Mouse (Mus musculus) embryonic facial prominence, embryonic 11.5 days (tissue): ENCODE results near the gene Tmem151b. TPM values are rescaled to one million over a fixed set of nuclear protein-coding genes. Genes with fewer than 3 reads are reported as not detected.
A peak's percentile ranks its signal among the peaks of the same experiment; 100 is the strongest.

Experiments
- ATAC-seq: fragments of 200-750 bp; cut with Nextera tagmentation; replicated peaks from 2 replicates; pipeline ENCODE4 v1.8.0; 2017; ENCODE audit warnings: low read depth; ENCODE audit not compliant: insufficient number of reproducible peaks, low FRiP score, low TSS enrichment
- DNase-seq: peaks from one replicate; pipeline ENCODE4 v3.0.0-alpha.2; 2015; ENCODE audit warnings: low spot score
- H3K27ac ChIP-seq: fragments of 300-500 bp; sonication (generic); replicated peaks from 2 replicates; pipeline ENCODE4 v1.5.1; 2014; ENCODE audit warnings: mild to moderate bottlenecking, low read depth, low read length, control low read depth
- H3K27me3 ChIP-seq: fragments of 300-500 bp; sonication (generic); 2 replicates; pipeline ENCODE4 v1.6.1; 2014; ENCODE audit warnings: mild to moderate bottlenecking, low read length, moderate library complexity, mixed read lengths; ENCODE audit not compliant: control insufficient read depth, insufficient read depth
- H3K36me3 ChIP-seq: fragments of 300-500 bp; sonication (generic); replicated peaks from 2 replicates; pipeline ENCODE4 v1.6.1; 2014; ENCODE audit warnings: low read depth, mild to moderate bottlenecking, low read length, moderate library complexity, mixed read lengths; ENCODE audit not compliant: control insufficient read depth, insufficient read depth
- H3K4me1 ChIP-seq: fragments of 300-500 bp; sonication (generic); 2 replicates; pipeline ENCODE4 v1.6.1; 2014; ENCODE audit warnings: low read length, mixed read lengths; ENCODE audit not compliant: control insufficient read depth, insufficient read depth
- H3K4me2 ChIP-seq: fragments of 300-500 bp; sonication (generic); 2 replicates; pipeline ENCODE4 v1.6.1; 2014; ENCODE audit warnings: low read depth, mild to moderate bottlenecking, control low read depth, low read length, moderate library complexity
- H3K4me3 ChIP-seq: fragments of 300-500 bp; sonication (generic); 2 replicates; pipeline ENCODE4 v1.5.1; 2014; ENCODE audit warnings: low read depth, low read length, control low read depth
- H3K9ac ChIP-seq: fragments of 300-500 bp; sonication (generic); replicated peaks from 2 replicates; pipeline ENCODE4 v1.6.1; 2014; ENCODE audit warnings: mild to moderate bottlenecking, control low read depth, low read length
- H3K9me3 ChIP-seq: fragments of 300-500 bp; sonication (generic); replicated peaks from 2 replicates; pipeline ENCODE4 v1.6.1; 2016; ENCODE audit warnings: mild to moderate bottlenecking, low read length, inconsistent platforms, mixed read lengths; ENCODE audit not compliant: control insufficient read depth
- WGBS: fragments of 180-500 bp; shearing (Covaris S2); extraction: QIAGEN DNeasy Blood & Tissue Kit; methylation state at CpG from one replicate; pipeline ENCODE4 v1.1.7; 2014; 5-methylcytosine and 5-hydroxymethylcytosine counted together
- polyA plus RNA-seq: library from polyadenylated mRNA; unstranded; fragments of >200 nt; fragmentation: Nextera tagmentation; extraction: Ambion mirVana; gene quantifications from 2 replicates; pipeline ENCODE4 v1.2.1, GENCODE M21; 2014

Gene Tmem151b
- polyA plus RNA-seq, 1 experiment from 2014 or later, result 5.4 TPM

- Histone ChIP-seq H3K27me3 (no peaks in the 10 kb centered on the region), H3K4me3 (no peak overlapping the region), H3K9ac (no peak overlapping the region), H3K27ac (no peak overlapping the region), H3K36me3 (no peaks in the 10 kb centered on the region), H3K4me2 (no peak overlapping the region), H3K9me3 (no peaks in the 10 kb centered on the region), H3K4me1 (no peaks in the 10 kb centered on the region; the same call in 1 of the 2 replicates)
- 25% methylated on average over 5 of the region's 5 CpGs for WGBS
- no peak for ATAC-seq
- no peak for DNase-seq
Measured at GRCm38 (mm10) chr17:45526571-45526970, 22.9 kb downstream of the Tmem151b start.

DNA sequence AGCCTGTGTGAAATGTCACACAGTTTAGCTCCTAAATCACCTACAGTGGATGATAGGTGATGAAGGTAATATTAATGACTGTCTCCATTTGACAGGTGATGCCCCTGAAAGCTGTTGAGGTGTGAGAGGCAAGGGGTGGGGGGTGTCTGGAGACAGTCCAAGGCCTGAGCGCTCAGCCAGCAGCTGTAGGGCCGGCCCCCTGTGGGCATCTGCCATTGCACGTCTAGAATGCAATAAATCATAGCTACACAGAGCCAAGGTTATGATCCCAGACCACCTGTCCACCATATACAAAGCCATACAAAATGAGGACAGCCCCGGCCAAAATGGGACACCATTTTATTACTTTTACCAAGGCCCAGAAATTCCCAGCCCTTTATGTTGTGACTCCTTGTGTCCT is 24.5 kb downstream of the Tmem151b start:
- ATAC-seq, result no peak
- H3K9me3 ChIP-seq, result no peaks in the 10 kb centered on the region
- H3K9ac ChIP-seq, result no peak overlapping the region
- H3K4me3 ChIP-seq, result no peak overlapping the region
- 76% methylated on average over 4 of the region's 4 CpGs for WGBS
- no peaks in the 10 kb centered on the region for H3K27me3 ChIP-seq
- H3K4me1 ChIP-seq, result no peaks in the 10 kb centered on the region; the same call in 1 of the 2 replicates
- no peak overlapping the region for H3K27ac ChIP-seq
- no peak for DNase-seq
- H3K4me2 ChIP-seq, result no peak overlapping the region
- no peaks in the 10 kb centered on the region for H3K36me3 ChIP-seq

DNA sequence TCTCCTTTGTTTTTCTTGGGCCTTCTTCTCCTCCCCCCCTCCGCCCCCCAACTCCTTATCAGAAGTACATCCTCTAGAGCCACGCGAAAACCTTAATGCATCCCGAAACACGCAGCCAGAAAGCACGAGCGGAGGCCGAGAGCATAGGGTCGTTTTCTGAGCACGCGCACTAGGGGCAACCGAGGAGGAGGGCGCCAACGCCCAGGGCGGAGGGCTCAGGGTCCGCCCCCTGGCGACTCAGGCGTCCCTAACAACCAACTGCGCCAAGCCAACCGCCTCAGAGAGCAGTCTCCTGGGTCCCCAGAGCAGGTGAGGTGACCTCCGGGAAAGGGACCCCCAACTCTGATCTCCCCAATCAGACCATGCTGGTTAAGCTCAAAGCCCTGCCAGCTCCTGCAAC is 26.2 kb downstream of the Tmem151b start, which contains the start of gene Tcte1:
Tcte1 (plus strand) TSS at position 172 of the 400 bp plus-strand sequence.
- ATAC-seq (peak; percentile 76), DNase-seq (peak; percentile 90)
- Histone ChIP-seq H3K4me2 (peak within 1 kb of the TSS; percentile 65), H3K4me3 (peak within 1 kb of the TSS; percentile 35), H3K27ac (no peak within 1 kb of the TSS), H3K9me3 (no peaks in the 10 kb centered on the region), H3K4me1 (no peaks in the 10 kb centered on the region; the same call in 1 of the 2 replicates), H3K27me3 (no peaks in the 10 kb centered on the region), H3K36me3 (no peaks in the 10 kb centered on the region), H3K9ac (peak within 1 kb of the TSS; percentile 59)
- WGBS, result 0% methylated on average over 21 of the region's 21 CpGs

DNA sequence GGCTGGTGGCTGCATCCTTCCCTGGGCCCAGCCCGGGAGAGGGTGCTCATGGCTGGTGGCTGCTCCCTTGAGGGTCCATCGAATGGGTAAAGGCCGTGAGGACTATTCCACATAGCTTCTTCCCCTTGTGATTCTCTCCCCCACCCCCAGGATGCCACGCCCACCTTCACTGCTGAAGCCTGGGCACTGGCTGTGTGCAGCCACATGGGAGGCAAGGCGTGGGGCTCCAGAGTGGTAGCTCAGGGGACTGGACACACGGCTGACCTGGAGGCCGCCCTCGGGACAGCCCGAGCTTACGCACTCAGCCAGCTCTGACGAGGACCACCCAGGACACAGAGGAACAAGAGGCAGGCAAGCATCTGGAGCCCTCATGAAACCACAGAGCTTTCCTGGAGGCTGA is 29.3 kb downstream of the Tmem151b start:
- Histone ChIP-seq H3K27me3 (no peaks in the 10 kb centered on the region), H3K9me3 (no peaks in the 10 kb centered on the region), H3K4me3 (no peak overlapping the region), H3K36me3 (no peaks in the 10 kb centered on the region; the same call in 1 of the 2 replicates), H3K9ac (no peak overlapping the region), H3K4me2 (no peak overlapping the region), H3K27ac (no peak overlapping the region), H3K4me1 (no peaks in the 10 kb centered on the region; the same call in 1 of the 2 replicates)
- no peak for ATAC-seq
- WGBS, result 84% methylated on average over 11 of the region's 11 CpGs
- DNase-seq, result no peak

- H3K4me1 ChIP-seq, result no peaks in the 10 kb centered on the region; the same call in 1 of the 2 replicates
- no peaks in the 10 kb centered on the region for H3K27me3 ChIP-seq
- DNase-seq, result no peak
- no peak overlapping the region for H3K4me2 ChIP-seq
- H3K4me3 ChIP-seq, result no peak overlapping the region
- ATAC-seq, result no peak
- WGBS, result 85% methylated on average over 12 of the region's 12 CpGs
- H3K9me3 ChIP-seq, result no peaks in the 10 kb centered on the region
- H3K9ac ChIP-seq, result no peak overlapping the region
- no peaks in the 10 kb centered on the region; the same call in 1 of the 2 replicates for H3K36me3 ChIP-seq
- H3K27ac ChIP-seq, result no peak overlapping the region
Measured at GRCm38 (mm10) chr17:45518766-45519475, 30.6 kb downstream of the Tmem151b start.

- 90% methylated on average over 28 of the region's 28 CpGs for WGBS
- no peak for ATAC-seq
- Histone ChIP-seq H3K4me1 (no peaks in the 10 kb centered on the region), H3K4me2 (no peak overlapping the region), H3K27ac (no peak overlapping the region), H3K36me3 (no peaks in the 10 kb centered on the region; the same call in 1 of the 2 replicates), H3K9me3 (no peaks in the 10 kb centered on the region), H3K4me3 (no peak overlapping the region), H3K27me3 (no peaks in the 10 kb centered on the region), H3K9ac (no peak overlapping the region)
- no peak for DNase-seq
Measured at GRCm38 (mm10) chr17:45517549-45518215, 31.8 kb downstream of the Tmem151b start.

DNA sequence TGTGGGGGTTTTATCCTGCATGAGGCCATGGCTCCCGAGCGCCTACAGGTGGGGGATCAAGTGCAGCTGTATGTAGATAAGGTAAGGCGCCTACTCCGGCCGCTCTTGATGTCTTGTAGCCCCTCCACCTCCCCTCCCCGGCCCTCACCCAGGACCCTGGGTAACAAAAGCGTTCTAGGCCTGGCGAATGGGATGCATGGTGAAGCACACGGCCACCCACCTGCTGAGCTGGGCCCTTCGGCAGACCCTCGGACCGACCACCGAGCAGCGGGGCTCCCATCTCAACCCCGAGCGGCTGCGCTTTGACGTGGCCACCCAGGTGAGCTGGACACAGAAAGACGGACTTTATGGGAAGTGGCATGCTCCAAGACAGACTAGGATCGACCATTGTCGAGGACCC is 32.3 kb downstream of the Tmem151b start:
- WGBS, result 87% methylated on average over 21 of the region's 21 CpGs
- DNase-seq (no peak), ATAC-seq (no peak)
- Histone ChIP-seq H3K4me1 (no peaks in the 10 kb centered on the region), H3K4me3 (no peak overlapping the region), H3K27me3 (no peaks in the 10 kb centered on the region), H3K36me3 (no peaks in the 10 kb centered on the region; the same call in 1 of the 2 replicates), H3K9ac (no peak overlapping the region), H3K27ac (no peak overlapping the region), H3K4me2 (no peak overlapping the region), H3K9me3 (no peaks in the 10 kb centered on the region)

- no peaks in the 10 kb centered on the region; the same call in 1 of the 2 replicates for H3K36me3 ChIP-seq
- ATAC-seq (no peak), DNase-seq (peak; percentile 79)
- no peaks in the 10 kb centered on the region for H3K4me1 ChIP-seq
- 55% methylated on average over 8 of the region's 8 CpGs for WGBS
- no peak overlapping the region for H3K4me2 ChIP-seq
- no peak overlapping the region for H3K9ac ChIP-seq
- H3K4me3 ChIP-seq, result no peak overlapping the region
- H3K27ac ChIP-seq, result no peak overlapping the region
- H3K9me3 ChIP-seq, result no peaks in the 10 kb centered on the region
- no peaks in the 10 kb centered on the region for H3K27me3 ChIP-seq
Measured at GRCm38 (mm10) chr17:45516488-45516887, 33.0 kb downstream of the Tmem151b start.
